8 mouse cellular contexts compared by ENCODE assay signal in genomic region chr7:99979546-99980131, GRCm38 (mm10). TPM values are rescaled to one million over a fixed set of nuclear protein-coding genes. Genes with fewer than 3 reads are reported as not detected.
DNase-seq lines count a peak whose midpoint lies in the region; ATAC-seq and TF ChIP-seq lines count a peak whose summit lies in the region.

No protein-coding gene starts in this region.

- TF ChIP-seq EP300 in liver, postnatal 0 days (IDR thresholded peaks at IDR 0.05; ENCODE audit: low read depth) = no peak

- WGBS in intestine, embryonic 15.5 days = under 1% methylated on average over 51 of the region's 51 CpGs
- WGBS in liver, postnatal 0 days (ENCODE audit: insufficient replicate concordance) = under 1% methylated on average over 39 of the region's 51 CpGs
- under 1% methylated on average over 51 of the region's 51 CpGs for WGBS in olfactory bulb, adult 2 months

- H3K4me1 ChIP-seq in intestine, embryonic 15.5 days (replicated peaks) = peaks cover 14% of the 10 kb centered on the region
- H3K4me1 ChIP-seq in liver, postnatal 0 days (ENCODE audit: insufficient read depth) = peaks cover 17% of the 10 kb centered on the region
- H3K4me1 ChIP-seq in olfactory bulb, adult 2 months (ENCODE audit: control insufficient read depth, insufficient read depth, low read length) = peaks cover 8% of the 10 kb centered on the region; the same call in 1 of the 2 replicates

- peak overlapping the region; percentile 78 for H3K4me2 ChIP-seq in intestine, embryonic 15.5 days (replicated peaks)
- peak overlapping the region; percentile 94 for H3K4me2 ChIP-seq in liver, postnatal 0 days (ENCODE audit: low read depth, low read length)

- peak; percentile 46 for DNase-seq in 416B (ENCODE audit: low read depth)
- DNase-seq in MN1 (ENCODE audit: low spot score) = peak; percentile 43
- DNase-seq in cerebellum, postnatal 36 days = peak; percentile 40
- DNase-seq in liver, postnatal 0 days = peak; percentile 68
- DNase-seq in c-Kit-positive CD71-positive TER-119-positive erythroid progenitor cells, embryonic 14.5 days (ENCODE audit: low spot score) = no peak

- H3K27ac ChIP-seq in intestine, embryonic 15.5 days = peak overlapping the region; percentile 95
- H3K27ac ChIP-seq in liver, postnatal 0 days (ENCODE audit: low read depth) = peak overlapping the region; percentile 99
- H3K27ac ChIP-seq in olfactory bulb, adult 2 months (ENCODE audit: insufficient read depth, low read depth, low read length) = 0 out of 2 replicates have a peak overlapping the region, but pooled peaks have one; percentile 16

- no peak for TF ChIP-seq CTCF in liver, postnatal 0 days (IDR thresholded peaks at IDR 0.05; ENCODE audit: low read depth)
- TF ChIP-seq CTCF in olfactory bulb, adult 2 months (IDR thresholded peaks at IDR 0.05; ENCODE audit: insufficient read depth, low read depth, low read length) = no peak

- no peaks in the 10 kb centered on the region for H3K9me3 ChIP-seq in intestine, embryonic 15.5 days
- no peaks in the 10 kb centered on the region for H3K9me3 ChIP-seq in liver, postnatal 0 days (ENCODE audit: low read length)

- H3K27me3 ChIP-seq in intestine, embryonic 15.5 days (replicated peaks) = no peaks in the 10 kb centered on the region
- H3K27me3 ChIP-seq in liver, postnatal 0 days (ENCODE audit: insufficient read depth, low read length) = no peaks in the 10 kb centered on the region

- TF ChIP-seq POLR2A in olfactory bulb, adult 2 months (IDR thresholded peaks at IDR 0.05; ENCODE audit: insufficient read depth, low read depth, low read length) = no peak

- H3K36me3 ChIP-seq in intestine, embryonic 15.5 days = no peaks in the 10 kb centered on the region
- H3K36me3 ChIP-seq in liver, postnatal 0 days (replicated peaks; ENCODE audit: insufficient read depth, low read length) = no peaks in the 10 kb centered on the region

- H3K9ac ChIP-seq in intestine, embryonic 15.5 days = peak overlapping the region; percentile 98
- H3K9ac ChIP-seq in liver, postnatal 0 days (replicated peaks) = peak overlapping the region; percentile 99

- H3K4me3 ChIP-seq in intestine, embryonic 15.5 days (replicated peaks) = peak overlapping the region; percentile 100
- H3K4me3 ChIP-seq in liver, postnatal 0 days (ENCODE audit: low read depth, low read length) = peak overlapping the region; percentile 98
- H3K4me3 ChIP-seq in olfactory bulb, adult 2 months (ENCODE audit: insufficient read depth, low read depth, low read length) = peak overlapping the region; percentile 60

- ATAC-seq in granulocyte monocyte progenitor cell, adult 5-6 weeks (replicated peaks; ENCODE audit: poor library complexity, severe bottlenecking) = 0 out of 2 replicates have a peak, but pooled peaks have one; percentile 4
- peak; percentile 87 for ATAC-seq in intestine, embryonic 15.5 days
- peak; percentile 65 for ATAC-seq in liver, postnatal 0 days

RNA-seq across cellular contexts. Expression of gene Rnf169, which starts 0.6 kb away (rescaled TPM):
- 15.2 and 18.9 TPM in 2 replicates for total RNA-seq in granulocyte monocyte progenitor cell, adult 5-6 weeks (2014; fragmentation: Nextera tagmentation)
- total RNA-seq in granulocyte monocyte progenitor cell, adult 5-6 weeks (2017) = 15.7 and 17.9 TPM in 2 replicates
- polyA plus RNA-seq in intestine, embryonic 15.5 days (2015; fragmentation: Nextera tagmentation; extraction: Ambion mirVana) = 3.5 and 3.9 TPM in 2 replicates
- 2.5 and 2.8 TPM in 2 replicates for polyA plus RNA-seq in liver, postnatal 0 days (2015; fragmentation: Nextera tagmentation; extraction: Ambion mirVana)
- 42.4 TPM in 1 of 2 replicates, not detected in the other for polyA plus RNA-seq in olfactory bulb, adult 2 months (2012; ENCODE audit: insufficient read depth, insufficient read length, low replicate concordance, missing spikeins)

RNA-seq across cellular contexts. Expression of gene Chrdl2, which starts 26.3 kb away (rescaled TPM):
- not detected in 2 replicates for total RNA-seq in granulocyte monocyte progenitor cell, adult 5-6 weeks (2014; fragmentation: Nextera tagmentation)
- total RNA-seq in granulocyte monocyte progenitor cell, adult 5-6 weeks (2017) = not detected in 2 replicates
- polyA plus RNA-seq in intestine, embryonic 15.5 days (2015; fragmentation: Nextera tagmentation; extraction: Ambion mirVana) = 0.69 and 0.72 TPM in 2 replicates
- not detected in 2 replicates for polyA plus RNA-seq in liver, postnatal 0 days (2015; fragmentation: Nextera tagmentation; extraction: Ambion mirVana)
- not detected in 2 replicates for polyA plus RNA-seq in olfactory bulb, adult 2 months (2012; ENCODE audit: insufficient read depth, insufficient read length, low replicate concordance, missing spikeins)

Comparison
In these comparisons a context has a peak if more than half of its experiments do, and no peak if none do; other contexts are left out.
1. ATAC-seq: peak in every context shown above with its lines; median percentile 87 in intestine, embryonic 15.5 days; 65 in liver, postnatal 0 days; 4 in granulocyte monocyte progenitor cell, adult 5-6 weeks.
2. H3K27ac ChIP-seq: peak in every context shown above with its lines; median percentile 99 in liver, postnatal 0 days; 95 in intestine, embryonic 15.5 days; 16 in olfactory bulb, adult 2 months.